8 mouse cellular contexts compared by ENCODE assay signal in genomic region chr11:77765459-77765777, GRCm38 (mm10). TPM values are rescaled to one million over a fixed set of nuclear protein-coding genes. Genes with fewer than 3 reads are reported as not detected.
A peak's percentile ranks its signal among the peaks of the same experiment; 100 is the strongest.
DNase-seq lines count a peak whose midpoint lies in the region; ATAC-seq lines count a peak whose summit lies in the region.

No protein-coding gene starts in this region.

- no peaks in the 10 kb centered on the region for H3K9me3 ChIP-seq in hindbrain, embryonic 12.5 days (replicated peaks)
- H3K9me3 ChIP-seq in liver, embryonic 15.5 days (replicated peaks): no peaks in the 10 kb centered on the region

- no peak overlapping the region for H3K9ac ChIP-seq in hindbrain, embryonic 12.5 days
- H3K9ac ChIP-seq in liver, embryonic 15.5 days: peak overlapping the region; percentile 24

- no peak for ATAC-seq in hindbrain, embryonic 12.5 days (ENCODE audit: low FRiP score)
- ATAC-seq in liver, embryonic 15.5 days (ENCODE audit: insufficient read depth): no peak
- ATAC-seq in megakaryocyte, adult 5-6 weeks (ENCODE audit: poor library complexity, severe bottlenecking): no peak

- peak; percentile 24 for DNase-seq in urinary bladder, postnatal 14 days (ENCODE audit: low spot score)
- DNase-seq in urinary bladder, adult 2 months (ENCODE audit: low spot score): no peak
- DNase-seq in cerebellum, postnatal 10 days: no peak
- DNase-seq in embryo, embryonic 9.5 days (ENCODE audit: extremely low spot score): no peak
- DNase-seq in left cerebral cortex, adult 9 months (ENCODE audit: low spot score in 2 of 2): no peak

- no peaks in the 10 kb centered on the region for H3K36me3 ChIP-seq in hindbrain, embryonic 12.5 days
- H3K36me3 ChIP-seq in liver, embryonic 15.5 days (replicated peaks): no peaks in the 10 kb centered on the region

- H3K4me1 ChIP-seq in hindbrain, embryonic 12.5 days: peaks cover 36% of the 10 kb centered on the region
- H3K4me1 ChIP-seq in liver, embryonic 15.5 days (replicated peaks): peaks cover 71% of the 10 kb centered on the region

- H3K4me2 ChIP-seq in hindbrain, embryonic 12.5 days (replicated peaks): peak overlapping the region; percentile 84
- H3K4me2 ChIP-seq in liver, embryonic 15.5 days: peak overlapping the region; percentile 98

- peak overlapping the region; percentile 89; the same call in 1 of the 2 replicates for H3K4me3 ChIP-seq in hindbrain, embryonic 12.5 days
- H3K4me3 ChIP-seq in liver, embryonic 15.5 days (replicated peaks): peak overlapping the region; percentile 98

- no peak overlapping the region for H3K27ac ChIP-seq in hindbrain, embryonic 12.5 days
- H3K27ac ChIP-seq in liver, embryonic 15.5 days (replicated peaks): peak overlapping the region; percentile 88

- H3K27me3 ChIP-seq in hindbrain, embryonic 12.5 days: no peaks in the 10 kb centered on the region; the same call in 1 of the 2 replicates
- peaks cover 3% of the 10 kb centered on the region; the same call in 1 of the 2 replicates for H3K27me3 ChIP-seq in liver, embryonic 15.5 days

- 36% methylated on average over 4 of the region's 4 CpGs for WGBS in hindbrain, embryonic 12.5 days
- 29% methylated on average over 4 of the region's 4 CpGs for WGBS in liver, embryonic 15.5 days (ENCODE audit: insufficient replicate concordance)

RNA-seq across cellular contexts. Expression of gene Myo18a, which starts 2.4 kb away (rescaled TPM):
- polyA plus RNA-seq in urinary bladder, adult 2 months (2012; rRNA removed): 24.1 and 33.8 TPM in 2 replicates
- 55.9 and 58.9 TPM in 2 replicates for polyA plus RNA-seq in hindbrain, embryonic 12.5 days (2016; fragmentation: Nextera tagmentation; extraction: Ambion mirVana)
- 14.4 and 15.7 TPM in 2 replicates for polyA plus RNA-seq in liver, embryonic 15.5 days (2015; fragmentation: Nextera tagmentation; extraction: Ambion mirVana)
- 14.0 and 21.5 TPM in 2 replicates for total RNA-seq in megakaryocyte, adult 5-6 weeks (2015)
- 69.7 and 84.8 TPM in 2 replicates for total RNA-seq in megakaryocyte, adult 5-6 weeks (2017)

RNA-seq across cellular contexts. Expression of gene Gm10277, which starts 22.1 kb away (rescaled TPM):
- not detected in 2 replicates for polyA plus RNA-seq in urinary bladder, adult 2 months (2012; rRNA removed)
- 2.7 and 2.9 TPM in 2 replicates for polyA plus RNA-seq in hindbrain, embryonic 12.5 days (2016; fragmentation: Nextera tagmentation; extraction: Ambion mirVana)
- polyA plus RNA-seq in liver, embryonic 15.5 days (2015; fragmentation: Nextera tagmentation; extraction: Ambion mirVana): 0.39 and 0.85 TPM in 2 replicates
- not detected in 2 replicates for total RNA-seq in megakaryocyte, adult 5-6 weeks (2015)
- total RNA-seq in megakaryocyte, adult 5-6 weeks (2017): 0.40 TPM in 1 of 2 replicates, not detected in the other

RNA-seq across cellular contexts. Expression of gene Cryba1, which starts 40.3 kb away (rescaled TPM):
- polyA plus RNA-seq in urinary bladder, adult 2 months (2012; rRNA removed): not detected in 2 replicates
- 2.8 and 3.5 TPM in 2 replicates for polyA plus RNA-seq in hindbrain, embryonic 12.5 days (2016; fragmentation: Nextera tagmentation; extraction: Ambion mirVana)
- not detected in 2 replicates for polyA plus RNA-seq in liver, embryonic 15.5 days (2015; fragmentation: Nextera tagmentation; extraction: Ambion mirVana)
- total RNA-seq in megakaryocyte, adult 5-6 weeks (2015): not detected in 2 replicates
- total RNA-seq in megakaryocyte, adult 5-6 weeks (2017): not detected in 2 replicates
